Mouse (Mus musculus): ENCODE results near the gene R3hdm2. TPM values are rescaled to one million over a fixed set of nuclear protein-coding genes. Genes with fewer than 3 reads are reported as not detected.

Gene R3hdm2
- total RNA-seq (2014; rRNA removed) (47.5 and 51.0 TPM in 2 replicates), polyA plus RNA-seq (2015; fragmentation: Nextera tagmentation; extraction: Ambion mirVana) (28.6 and 37.2 TPM in 2 replicates)

DNA sequence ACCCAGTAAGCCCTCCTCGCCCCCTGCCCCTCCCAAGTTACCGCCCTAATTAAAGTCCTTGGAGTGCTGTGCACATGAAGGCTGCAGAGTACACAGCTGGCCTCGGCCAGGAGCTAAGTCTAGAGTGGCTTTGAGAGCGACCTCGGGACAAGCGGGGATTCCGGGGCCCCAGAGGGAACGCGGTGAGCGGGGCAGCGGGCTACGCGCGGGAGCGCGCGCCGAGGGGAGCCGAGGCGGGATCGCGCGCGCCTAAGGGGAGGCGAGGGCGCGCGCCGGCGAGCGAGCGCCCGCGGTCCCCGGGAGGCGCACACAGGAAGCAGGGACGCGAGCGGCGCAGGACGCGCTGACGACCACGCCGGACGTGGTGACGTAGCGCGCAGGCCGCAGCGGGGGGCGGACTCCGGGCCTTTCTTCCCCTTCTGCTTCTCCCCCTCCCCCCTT lies at the start of gene R3hdm2:
R3hdm2 (plus strand) TSS at position 77 of the 441 bp plus-strand sequence.
- WGBS: 6% methylated on average over 16 of the region's 53 CpGs
- DNase-seq: peak; percentile 97

DNA sequence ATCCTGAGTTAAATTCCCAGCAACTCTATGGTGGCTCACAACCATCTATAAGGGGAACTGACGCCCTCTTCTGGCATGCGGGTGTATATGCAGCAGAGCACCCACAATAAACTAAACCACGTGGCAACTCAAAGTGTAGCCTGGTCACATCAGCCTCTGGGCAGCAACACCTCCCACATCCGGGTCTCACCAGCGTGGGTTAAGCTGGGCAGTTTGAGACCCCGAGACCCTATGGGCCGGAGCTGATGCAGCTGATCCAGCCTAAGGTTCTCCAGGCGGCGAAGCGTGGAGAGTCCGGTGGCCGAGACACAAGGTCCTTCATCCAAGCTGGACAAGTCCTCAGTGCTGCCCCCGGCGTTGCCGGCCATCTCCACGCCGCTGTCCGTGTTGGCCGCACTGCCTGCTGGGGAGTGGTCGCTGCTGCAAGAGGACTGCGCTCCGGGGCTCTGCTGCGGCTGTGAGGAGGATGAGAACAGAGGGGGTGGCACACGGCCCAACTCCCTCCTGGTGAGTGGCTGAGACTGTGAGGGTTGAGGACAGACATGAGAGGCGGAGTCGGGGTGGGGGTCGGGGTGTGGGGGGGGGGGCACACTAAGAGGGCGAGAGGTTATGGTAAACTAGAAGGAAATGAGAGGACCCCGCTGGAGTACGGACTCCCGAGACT lies 47.8 kb upstream of the R3hdm2 start:
- Histone ChIP-seq H3K4me2 (ENCODE audit: low read depth) (peak overlapping the region; percentile 41), H3K27ac (ENCODE audit: low read depth, low read length) (no peak overlapping the region), H3K36me3 (ENCODE audit: insufficient read depth) (no peaks in the 10 kb centered on the region), H3K4me3 (ENCODE audit: low read depth, low read length) (peak overlapping the region; percentile 19; the same call in 1 of the 2 replicates), H3K9ac (no peak overlapping the region), H3K27me3 (ENCODE audit: insufficient read depth, low read length) (peaks cover 13% of the 10 kb centered on the region), H3K4me1 (ENCODE audit: insufficient read depth) (no peaks in the 10 kb centered on the region), H3K9me3 (ENCODE audit: low read length) (no peaks in the 10 kb centered on the region)
- peak; percentile 51 for DNase-seq
- peak; percentile 56 for ATAC-seq
- peak; percentile 43; the same call in 1 of the 2 replicates for TF ChIP-seq CTCF (IDR thresholded peaks at IDR 0.05; ENCODE audit: low read depth)
- 28% methylated on average over 31 of the region's 31 CpGs for WGBS

More for the DNA sequence above, at the start of gene R3hdm2:
- Histone ChIP-seq H3K4me3 (ENCODE audit: low read depth, low read length) (peak within 1 kb of the TSS; percentile 87), H3K27ac (ENCODE audit: low read depth, low read length) (peak within 1 kb of the TSS; percentile 95), H3K4me1 (ENCODE audit: insufficient read depth) (peaks cover 4% of the 10 kb centered on the region; the same call in 1 of the 2 replicates), H3K27me3 (ENCODE audit: insufficient read depth, low read length) (no peaks in the 10 kb centered on the region), H3K9ac (peak within 1 kb of the TSS; percentile 87), H3K4me2 (ENCODE audit: low read depth) (peak within 1 kb of the TSS; percentile 68), H3K9me3 (ENCODE audit: low read length) (no peaks in the 10 kb centered on the region), H3K36me3 (ENCODE audit: insufficient read depth) (no peaks in the 10 kb centered on the region)
- peak; percentile 98 for ATAC-seq
- TF ChIP-seq CTCF (IDR thresholded peaks at IDR 0.05; ENCODE audit: low read depth): no peak

DNA sequence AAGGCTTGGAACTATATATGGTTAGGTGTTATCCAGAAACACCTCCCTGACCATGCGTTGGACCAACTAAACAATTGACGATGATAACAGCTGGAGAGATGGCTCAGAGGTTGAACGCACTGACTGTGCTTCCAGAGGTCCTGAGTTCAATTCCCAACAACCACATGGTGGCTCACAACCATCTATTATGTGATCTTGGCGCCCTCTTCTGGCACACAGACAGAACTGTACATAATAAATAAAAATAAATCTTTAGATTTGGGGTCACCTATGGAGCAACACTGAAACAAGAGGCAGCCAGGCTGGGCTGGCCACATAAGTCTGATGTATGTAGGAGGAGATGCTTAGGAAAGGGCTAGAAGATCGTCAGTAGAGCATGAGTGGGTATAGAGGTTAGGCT lies 47.0 kb upstream of the R3hdm2 start:
- ATAC-seq (no peak), DNase-seq (no peak)
- H3K27me3 ChIP-seq (ENCODE audit: insufficient read depth, low read length): peaks cover 5% of the 10 kb centered on the region; the same call in 1 of the 2 replicates
- no peaks in the 10 kb centered on the region for H3K36me3 ChIP-seq (ENCODE audit: insufficient read depth)
- H3K27ac ChIP-seq (ENCODE audit: low read depth, low read length): no peak overlapping the region
- H3K4me3 ChIP-seq (ENCODE audit: low read depth, low read length): no peak overlapping the region
- 69% methylated on average over 5 of the region's 5 CpGs for WGBS
- H3K9me3 ChIP-seq (ENCODE audit: low read length): no peaks in the 10 kb centered on the region
- no peak overlapping the region for H3K4me2 ChIP-seq (ENCODE audit: low read depth)
- TF ChIP-seq CTCF (IDR thresholded peaks at IDR 0.05; ENCODE audit: low read depth): peak; percentile 35
- no peaks in the 10 kb centered on the region for H3K4me1 ChIP-seq (ENCODE audit: insufficient read depth)
- no peak overlapping the region for H3K9ac ChIP-seq

DNA sequence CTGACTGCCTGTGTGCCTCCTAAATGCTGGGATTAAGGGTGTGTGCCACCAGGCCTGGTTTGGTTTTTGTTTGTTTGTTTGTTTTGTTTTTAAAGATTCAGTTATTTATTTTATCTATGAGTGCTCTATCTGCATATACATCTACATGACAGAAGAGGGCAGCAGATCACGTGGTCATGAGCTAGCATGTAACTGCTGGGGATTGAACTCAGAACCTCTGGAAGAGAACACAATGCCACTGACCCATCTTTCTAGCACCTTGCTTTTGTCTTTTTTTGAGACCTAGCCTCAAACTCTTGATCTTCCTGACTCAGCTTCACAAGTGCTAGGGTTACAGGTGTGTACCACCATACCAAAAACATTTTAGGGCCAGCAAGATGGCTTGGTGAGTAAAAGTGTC lies 44.9 kb upstream of the R3hdm2 start:
- 0 out of 2 replicates have a peak, but pooled peaks cover 5% of the 10 kb centered on the region for H3K4me1 ChIP-seq (ENCODE audit: insufficient read depth)
- ATAC-seq (no peak), DNase-seq (no peak)
- peaks cover 11% of the 10 kb centered on the region; the same call in 1 of the 2 replicates for H3K27me3 ChIP-seq (ENCODE audit: insufficient read depth, low read length)
- H3K4me2 ChIP-seq (ENCODE audit: low read depth): no peak overlapping the region
- H3K9me3 ChIP-seq (ENCODE audit: low read length): no peaks in the 10 kb centered on the region
- H3K27ac ChIP-seq (ENCODE audit: low read depth, low read length): no peak overlapping the region
- no peak overlapping the region for H3K9ac ChIP-seq
- H3K36me3 ChIP-seq (ENCODE audit: insufficient read depth): no peaks in the 10 kb centered on the region
- WGBS: 65% methylated on average over 1 of the region's 1 CpGs
- TF ChIP-seq CTCF (IDR thresholded peaks at IDR 0.05; ENCODE audit: low read depth): peak; percentile 16; the same call in 1 of the 2 replicates
- H3K4me3 ChIP-seq (ENCODE audit: low read depth, low read length): no peak overlapping the region

DNA sequence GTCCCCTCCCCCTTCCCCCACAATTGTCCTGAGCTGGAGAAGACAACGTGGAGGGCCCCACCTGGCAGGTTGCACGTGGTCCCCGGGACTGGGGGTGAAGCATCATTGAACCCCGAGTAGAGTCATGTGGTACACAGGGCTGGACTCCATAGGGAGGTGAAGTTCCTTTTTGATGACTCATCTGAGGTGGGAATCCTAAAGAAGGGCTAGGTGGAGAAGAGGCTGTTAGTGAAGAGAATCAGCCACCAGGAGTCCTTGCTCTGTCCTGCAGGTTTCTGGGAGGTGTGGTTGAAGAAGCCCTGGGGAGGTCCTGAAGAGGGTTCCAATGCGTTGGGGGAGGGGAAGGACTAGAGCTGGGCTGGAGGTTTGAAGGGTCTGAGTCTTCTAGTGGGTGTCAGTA lies 43.2 kb upstream of the R3hdm2 start:
- ATAC-seq: no peak
- peaks cover 27% of the 10 kb centered on the region for H3K27me3 ChIP-seq (ENCODE audit: insufficient read depth, low read length)
- H3K4me3 ChIP-seq (ENCODE audit: low read depth, low read length): no peak overlapping the region
- no peak overlapping the region for H3K4me2 ChIP-seq (ENCODE audit: low read depth)
- DNase-seq: no peak
- peaks cover 9% of the 10 kb centered on the region for H3K4me1 ChIP-seq (ENCODE audit: insufficient read depth)
- no peaks in the 10 kb centered on the region for H3K36me3 ChIP-seq (ENCODE audit: insufficient read depth)
- 78% methylated on average over 5 of the region's 5 CpGs for WGBS
- H3K9me3 ChIP-seq (ENCODE audit: low read length): no peaks in the 10 kb centered on the region
- H3K27ac ChIP-seq (ENCODE audit: low read depth, low read length): no peak overlapping the region
- TF ChIP-seq CTCF (IDR thresholded peaks at IDR 0.05; ENCODE audit: low read depth): no peak
- no peak overlapping the region for H3K9ac ChIP-seq

DNA sequence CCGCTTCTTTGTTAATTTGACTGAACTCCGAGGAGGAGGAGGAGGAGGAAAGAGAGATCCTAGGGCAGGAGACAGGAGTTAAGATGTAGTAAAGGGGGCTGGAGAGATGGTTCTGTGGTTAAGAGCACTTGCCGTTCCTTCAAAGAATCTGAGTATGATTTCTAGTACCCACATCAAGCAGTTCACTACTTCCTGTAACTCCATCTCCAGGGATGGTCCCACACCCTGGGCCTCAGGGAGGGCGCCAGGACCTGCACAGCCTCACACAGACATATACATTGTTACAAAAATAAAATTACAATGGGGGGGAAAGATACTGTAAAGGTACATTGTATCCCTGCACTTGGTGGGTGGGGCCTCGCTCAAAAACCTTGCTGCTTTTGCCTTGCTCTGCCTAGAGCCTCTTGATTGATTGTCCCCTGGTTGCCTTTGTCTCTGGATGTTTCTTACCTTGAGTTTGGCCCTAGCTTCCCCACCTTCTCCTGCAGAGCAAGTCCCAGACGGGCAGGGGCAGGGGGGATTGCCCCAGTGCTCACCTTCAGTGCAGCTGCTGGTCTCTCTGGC lies 42.5 kb upstream of the R3hdm2 start:
- H3K36me3 ChIP-seq (ENCODE audit: insufficient read depth): no peaks in the 10 kb centered on the region
- H3K4me1 ChIP-seq (ENCODE audit: insufficient read depth): peaks cover 13% of the 10 kb centered on the region
- no peak overlapping the region for H3K4me3 ChIP-seq (ENCODE audit: low read depth, low read length)
- DNase-seq (no peak), ATAC-seq (no peak)
- 78% methylated on average over 6 of the region's 6 CpGs for WGBS
- H3K9me3 ChIP-seq (ENCODE audit: low read length): no peaks in the 10 kb centered on the region
- H3K27me3 ChIP-seq (ENCODE audit: insufficient read depth, low read length): peaks cover 30% of the 10 kb centered on the region
- no peak overlapping the region for H3K9ac ChIP-seq
- no peak overlapping the region for H3K27ac ChIP-seq (ENCODE audit: low read depth, low read length)
- no peak for TF ChIP-seq CTCF (IDR thresholded peaks at IDR 0.05; ENCODE audit: low read depth)
- H3K4me2 ChIP-seq (ENCODE audit: low read depth): no peak overlapping the region

Measured in forebrain, postnatal 0 days (tissue).